Mouse (Mus musculus) hematopoietic stem cell, adult 5-6 weeks (primary cell): ENCODE measurements around the gene Cdh26. TPM values are rescaled to one million over a fixed set of nuclear protein-coding genes. Genes with fewer than 3 reads are reported as not detected.

Source experiments
- ATAC-seq, 2 experiments: fragments of 125-278 bp in 1 of 2; replicated peaks in 1 of 2; 2 replicates each; pipeline ENCODE4 v1.8.0; 2016 to 2017; ENCODE audit warnings: inconsistent platforms in 2 of 2, mild to moderate bottlenecking in 2 of 2, moderate number of reproducible peaks in 2 of 2, low read depth in 1 of 2, moderate TSS enrichment in 1 of 2; ENCODE audit not compliant: low FRiP score in 2 of 2, poor library complexity in 2 of 2, severe bottlenecking in 2 of 2, insufficient read depth in 1 of 2, low TSS enrichment in 1 of 2
- total RNA-seq: library from RNA; stranded (forward); fragments of 172-1452, 232-1000 nt; gene quantifications from 2 replicates; pipeline ENCODE4 v1.2.3, GENCODE M21; 2017

Cdh26 gene
- total RNA-seq, 1 experiment from 2014 or later, result not detected

- no peak for ATAC-seq
Observed at GRCm38 (mm10) chr2:178428676-178429075, 1.7 kb upstream of the Cdh26 start.

- ATAC-seq, result no peak
Observed at GRCm38 (mm10) chr2:178429426-178429825, 905 bp upstream of the Cdh26 start.

GRCm38 (mm10) chr2:178433495-178433894 lies 3.2 kb downstream of the Cdh26 start:
- no peak for ATAC-seq

GRCm38 (mm10) chr2:178433903-178434302 lies 3.6 kb downstream of the Cdh26 start:
- ATAC-seq, result no peak

GRCm38 (mm10) chr2:178437311-178437710 lies 7.0 kb downstream of the Cdh26 start:
- no peak for ATAC-seq

GRCm38 (mm10) chr2:178449386-178449785 lies 19.1 kb downstream of the Cdh26 start:
- ATAC-seq, result no peak

GRCm38 (mm10) chr2:178450236-178450635 lies 19.9 kb downstream of the Cdh26 start:
- no peak for ATAC-seq

GRCm38 (mm10) chr2:178450961-178451360 lies 20.6 kb downstream of the Cdh26 start:
- ATAC-seq, result no peak

- ATAC-seq, result no peak
Observed at GRCm38 (mm10) chr2:178454664-178455516, 24.6 kb downstream of the Cdh26 start.

GRCm38 (mm10) chr2:178457414-178457813 lies 27.1 kb downstream of the Cdh26 start:
- ATAC-seq, result no peak

GRCm38 (mm10) chr2:178460353-178460752 lies 30.0 kb downstream of the Cdh26 start:
- no peak for ATAC-seq

- no peak for ATAC-seq
Observed at GRCm38 (mm10) chr2:178471546-178472480, 41.5 kb downstream of the Cdh26 start.

GRCm38 (mm10) chr2:178473916-178474315 lies 43.6 kb downstream of the Cdh26 start:
- ATAC-seq, result no peak

GRCm38 (mm10) chr2:178477228-178477627 lies 46.9 kb downstream of the Cdh26 start:
- no peak for ATAC-seq

- ATAC-seq, result no peak
Observed at GRCm38 (mm10) chr2:178479011-178479410, 48.7 kb downstream of the Cdh26 start.

GRCm38 (mm10) chr2:178480932-178481331 lies 50.6 kb downstream of the Cdh26 start:
- no peak for ATAC-seq

- ATAC-seq, result no peak
Observed at GRCm38 (mm10) chr2:178483462-178483861, 53.1 kb downstream of the Cdh26 start.

GRCm38 (mm10) chr2:178488276-178488675 lies 57.9 kb downstream of the Cdh26 start:
- ATAC-seq, result no peak
